Comparison of ENCODE assay signal across 8 mouse cellular contexts in the genomic region with DNA sequence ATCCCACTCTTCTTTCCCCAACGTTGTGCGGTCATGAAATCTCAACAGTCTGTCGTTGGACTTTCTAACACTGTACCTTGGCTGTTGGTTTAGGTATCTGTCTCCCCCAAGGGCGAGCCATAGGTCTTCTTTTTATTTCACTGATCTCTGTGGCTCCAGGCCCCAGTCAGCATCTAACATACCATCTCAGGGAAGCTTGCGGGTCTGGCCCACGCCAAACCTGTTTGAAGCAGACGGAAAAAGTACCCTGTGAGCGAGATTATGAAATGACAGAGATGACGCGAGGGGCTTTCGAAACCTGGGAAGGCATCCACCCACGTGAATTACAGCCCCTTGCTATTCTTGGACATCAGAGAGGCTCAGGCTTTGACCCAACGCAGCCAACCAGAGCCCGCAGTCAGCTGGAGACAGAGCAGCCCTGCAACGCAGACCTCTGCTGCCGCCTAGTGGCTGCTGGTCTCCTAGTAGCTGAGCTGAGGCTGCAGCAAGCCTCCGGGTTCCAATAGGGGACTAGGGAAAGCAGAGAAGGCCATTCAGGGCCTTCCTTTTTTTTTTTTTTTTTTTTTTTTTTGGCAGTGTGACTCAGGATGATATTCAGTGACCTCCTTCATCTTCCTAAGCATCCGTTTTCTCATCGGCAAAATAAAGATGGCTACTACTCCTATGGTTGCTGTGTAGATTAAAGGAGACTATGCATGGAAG. TPM values are rescaled to one million over a fixed set of nuclear protein-coding genes. Genes with fewer than 3 reads are reported as not detected.
DNase-seq lines count a peak whose midpoint lies in the region; ATAC-seq and TF ChIP-seq lines count a peak whose summit lies in the region.

No protein-coding gene starts in this region.

- no peak for TF ChIP-seq POLR2A in brain, embryonic 14.5 days (IDR thresholded peaks at IDR 0.05; ENCODE audit: borderline replicate concordance, extremely low read depth, insufficient read depth, insufficient read length, poor library complexity, severe bottlenecking)

- H3K9me3 ChIP-seq in heart, embryonic 14.5 days (ENCODE audit: control insufficient read depth, low read length): no peaks in the 10 kb centered on the region
- no peaks in the 10 kb centered on the region for H3K9me3 ChIP-seq in liver, embryonic 12.5 days (replicated peaks)
- H3K9me3 ChIP-seq in stomach, embryonic 15.5 days: no peaks in the 10 kb centered on the region

- WGBS in heart, embryonic 14.5 days: 14% methylated on average over 19 of the region's 19 CpGs
- 32% methylated on average over 19 of the region's 19 CpGs for WGBS in liver, embryonic 12.5 days (ENCODE audit: insufficient replicate concordance)
- WGBS in stomach, embryonic 15.5 days: 32% methylated on average over 19 of the region's 19 CpGs

- ATAC-seq in erythroid progenitor cell, adult 5-6 weeks (replicated peaks; ENCODE audit: low FRiP score, poor library complexity, severe bottlenecking): peak; percentile 91
- ATAC-seq in heart, embryonic 14.5 days (ENCODE audit: insufficient number of reproducible peaks, insufficient read depth, low FRiP score, low read depth): peak; percentile 79
- ATAC-seq in liver, embryonic 12.5 days: peak; percentile 67; the same call in 1 of the 2 replicates
- peak; percentile 84 for ATAC-seq in stomach, embryonic 15.5 days (ENCODE audit: insufficient read depth, low FRiP score, low read depth)

- peaks cover 20 to 28% of the 10 kb centered on the region in 2 experiments for H3K4me1 ChIP-seq in heart, embryonic 14.5 days (ENCODE audit: control insufficient read depth in 2 of 2, insufficient read depth in 2 of 2, low read length in 2 of 2)
- peaks cover 16% of the 10 kb centered on the region for H3K4me1 ChIP-seq in liver, embryonic 12.5 days
- no peaks in the 10 kb centered on the region for H3K4me1 ChIP-seq in stomach, embryonic 15.5 days

- H3K4me2 ChIP-seq in heart, embryonic 14.5 days (ENCODE audit: low read length): peak overlapping the region; percentile 39
- H3K4me2 ChIP-seq in liver, embryonic 12.5 days: no peak overlapping the region
- H3K4me2 ChIP-seq in stomach, embryonic 15.5 days: no peak overlapping the region

- H3K27me3 ChIP-seq in heart, embryonic 14.5 days (ENCODE audit: control insufficient read depth, insufficient read depth, low read length): no peaks in the 10 kb centered on the region
- peaks cover 55% of the 10 kb centered on the region for H3K27me3 ChIP-seq in liver, embryonic 12.5 days (replicated peaks)
- H3K27me3 ChIP-seq in stomach, embryonic 15.5 days (replicated peaks): no peaks in the 10 kb centered on the region

- TF ChIP-seq CTCF in brain, embryonic 14.5 days (IDR thresholded peaks at IDR 0.05; ENCODE audit: borderline replicate concordance, extremely low read depth, insufficient read depth, insufficient read length): peak; percentile 99

- no peaks in the 10 kb centered on the region for H3K36me3 ChIP-seq in heart, embryonic 14.5 days (ENCODE audit: control insufficient read depth, insufficient read depth, low read length)
- no peaks in the 10 kb centered on the region for H3K36me3 ChIP-seq in liver, embryonic 12.5 days
- H3K36me3 ChIP-seq in stomach, embryonic 15.5 days: no peaks in the 10 kb centered on the region

- no peak overlapping the region for H3K4me3 ChIP-seq in heart, embryonic 14.5 days (ENCODE audit: control insufficient read depth in 1 of 2, insufficient read depth in 1 of 2, low read depth in 1 of 2, low read length in 2 of 2)
- no peak overlapping the region for H3K4me3 ChIP-seq in liver, embryonic 12.5 days
- H3K4me3 ChIP-seq in stomach, embryonic 15.5 days (replicated peaks): no peak overlapping the region

- DNase-seq in CD4-positive helper T cell, adult 2 months (ENCODE audit: low read depth, low spot score): peak; percentile 69
- DNase-seq in brain, embryonic 14.5 days (ENCODE audit: low read depth): peak; percentile 90
- DNase-seq in kidney, postnatal 10 days: peak; percentile 98
- DNase-seq in neural tube, embryonic 10.5 days (ENCODE audit: extremely low spot score, low spot score): peak; percentile 95

- peak overlapping the region; percentile 32 to 58; a peak in 3 of 4 replicates for H3K27ac ChIP-seq in heart, embryonic 14.5 days (replicated peaks in 1 of 2; ENCODE audit: control insufficient read depth in 1 of 2, insufficient read depth in 1 of 2, low read depth in 2 of 2, low read length in 2 of 2)
- H3K27ac ChIP-seq in liver, embryonic 12.5 days: no peak overlapping the region
- no peak overlapping the region for H3K27ac ChIP-seq in stomach, embryonic 15.5 days

- H3K9ac ChIP-seq in heart, embryonic 14.5 days (ENCODE audit: low read length): peak overlapping the region; percentile 4; the same call in 1 of the 2 replicates
- H3K9ac ChIP-seq in liver, embryonic 12.5 days: no peak overlapping the region
- H3K9ac ChIP-seq in stomach, embryonic 15.5 days: no peak overlapping the region

RNA-seq across cellular contexts. Expression of a gene that starts 25.8 kb away (rescaled TPM):
- 2.7 and 3.7 TPM in 2 replicates for polyA plus RNA-seq in brain, embryonic 14.5 days (2012; rRNA removed)
- not detected in 2 replicates for total RNA-seq in erythroid progenitor cell, adult 5-6 weeks (2015; ENCODE audit: low replicate concordance)
- total RNA-seq in erythroid progenitor cell, adult 5-6 weeks (2017; ENCODE audit: low replicate concordance): not detected in 2 replicates
- polyA plus RNA-seq in heart, embryonic 14.5 days (2014; fragmentation: Nextera tagmentation; extraction: Ambion mirVana): 8.9 and 12.0 TPM in 2 replicates
- 2.0 and 2.1 TPM in 2 replicates for polyA plus RNA-seq in liver, embryonic 12.5 days (2016; fragmentation: Nextera tagmentation; extraction: Ambion mirVana)
- polyA plus RNA-seq in stomach, embryonic 15.5 days (2015; fragmentation: Nextera tagmentation; extraction: Ambion mirVana): 9.8 and 11.2 TPM in 2 replicates

RNA-seq across cellular contexts. Expression of a gene that starts 43.3 kb away (rescaled TPM):
- polyA plus RNA-seq in brain, embryonic 14.5 days (2012; rRNA removed): 0.13 and 0.16 TPM in 2 replicates
- not detected in 2 replicates for total RNA-seq in erythroid progenitor cell, adult 5-6 weeks (2015; ENCODE audit: low replicate concordance)
- total RNA-seq in erythroid progenitor cell, adult 5-6 weeks (2017; ENCODE audit: low replicate concordance): not detected in 2 replicates
- not detected in 2 replicates for polyA plus RNA-seq in heart, embryonic 14.5 days (2014; fragmentation: Nextera tagmentation; extraction: Ambion mirVana)
- not detected in 2 replicates for polyA plus RNA-seq in liver, embryonic 12.5 days (2016; fragmentation: Nextera tagmentation; extraction: Ambion mirVana)
- 0.10 TPM in 1 of 2 replicates, not detected in the other for polyA plus RNA-seq in stomach, embryonic 15.5 days (2015; fragmentation: Nextera tagmentation; extraction: Ambion mirVana)

Comparison
In these comparisons a context has a peak if more than half of its experiments do, and no peak if none do; other contexts are left out.
1. H3K27ac ChIP-seq: peak in heart, embryonic 14.5 days (2 of 2); none in liver, embryonic 12.5 days (single experiment) and stomach, embryonic 15.5 days (single experiment).
2. Peak in every context shown above with its lines, with median percentiles within 50 percentile points of each other: DNase-seq and ATAC-seq.